Mouse (Mus musculus): ENCODE data around the gene Ifna1. TPM values are rescaled to one million over a fixed set of nuclear protein-coding genes. Genes with fewer than 3 reads are reported as not detected.

Gene Ifna1
- polyA plus RNA-seq, 1 experiment = not detected

Other genes with a start within 250 kb of the Ifna1 start
- gene Ifna12, start 246.7 kb upstream of the Ifna1 start, polyA plus RNA-seq (2012; ENCODE audit: insufficient read depth, insufficient read length, missing spikeins) = not detected in 2 replicates
- not detected in 2 replicates for gene C87499, start 215.7 kb upstream of the Ifna1 start, polyA plus RNA-seq (2012; ENCODE audit: insufficient read depth, insufficient read length, missing spikeins)
- gene Ifna13, start 205.6 kb upstream of the Ifna1 start, polyA plus RNA-seq (2012; ENCODE audit: insufficient read depth, insufficient read length, missing spikeins) = not detected in 2 replicates
- not detected in 2 replicates for gene Ifna16, start 173.2 kb upstream of the Ifna1 start, polyA plus RNA-seq (2012; ENCODE audit: insufficient read depth, insufficient read length, missing spikeins)
- not detected in 2 replicates for gene Ifna2, start 166.2 kb upstream of the Ifna1 start, polyA plus RNA-seq (2012; ENCODE audit: insufficient read depth, insufficient read length, missing spikeins)
- gene Ifnab, start 158.7 kb upstream of the Ifna1 start, polyA plus RNA-seq (2012; ENCODE audit: insufficient read depth, insufficient read length, missing spikeins) = not detected in 2 replicates
- gene Gm26566, start 128.3 kb upstream of the Ifna1 start, polyA plus RNA-seq (2012; ENCODE audit: insufficient read depth, insufficient read length, missing spikeins) = not detected in 2 replicates
- 37.8 and 44.9 TPM in 2 replicates for gene Klhl9, start 127.6 kb upstream of the Ifna1 start, polyA plus RNA-seq (2012; ENCODE audit: insufficient read depth, insufficient read length, missing spikeins)
- gene Gm13271, start 95.2 kb upstream of the Ifna1 start, polyA plus RNA-seq (2012; ENCODE audit: insufficient read depth, insufficient read length, missing spikeins) = not detected in 2 replicates
- gene Gm13283, start 90.0 kb upstream of the Ifna1 start, polyA plus RNA-seq (2012; ENCODE audit: insufficient read depth, insufficient read length, missing spikeins) = not detected in 2 replicates
- gene Gm13290, start 76.3 kb upstream of the Ifna1 start, polyA plus RNA-seq (2012; ENCODE audit: insufficient read depth, insufficient read length, missing spikeins) = not detected in 2 replicates
- gene Gm13289, start 73.2 kb upstream of the Ifna1 start, polyA plus RNA-seq (2012; ENCODE audit: insufficient read depth, insufficient read length, missing spikeins) = not detected in 2 replicates
- not detected in 2 replicates for gene Gm13272, start 70.2 kb upstream of the Ifna1 start, polyA plus RNA-seq (2012; ENCODE audit: insufficient read depth, insufficient read length, missing spikeins)
- not detected in 2 replicates for gene Ifnz, start 68.0 kb upstream of the Ifna1 start, polyA plus RNA-seq (2012; ENCODE audit: insufficient read depth, insufficient read length, missing spikeins)
- not detected in 2 replicates for gene Gm13276, start 64.4 kb upstream of the Ifna1 start, polyA plus RNA-seq (2012; ENCODE audit: insufficient read depth, insufficient read length, missing spikeins)
- gene Gm13277, start 61.5 kb upstream of the Ifna1 start, polyA plus RNA-seq (2012; ENCODE audit: insufficient read depth, insufficient read length, missing spikeins) = not detected in 2 replicates
- not detected in 2 replicates for gene Gm13278, start 58.5 kb upstream of the Ifna1 start, polyA plus RNA-seq (2012; ENCODE audit: insufficient read depth, insufficient read length, missing spikeins)
- not detected in 2 replicates for gene Gm13275, start 55.6 kb upstream of the Ifna1 start, polyA plus RNA-seq (2012; ENCODE audit: insufficient read depth, insufficient read length, missing spikeins)
- not detected in 2 replicates for gene Gm13279, start 52.7 kb upstream of the Ifna1 start, polyA plus RNA-seq (2012; ENCODE audit: insufficient read depth, insufficient read length, missing spikeins)
- not detected in 2 replicates for gene Gm13285, start 50.4 kb upstream of the Ifna1 start, polyA plus RNA-seq (2012; ENCODE audit: insufficient read depth, insufficient read length, missing spikeins)
- gene Gm13287, start 46.8 kb upstream of the Ifna1 start, polyA plus RNA-seq (2012; ENCODE audit: insufficient read depth, insufficient read length, missing spikeins) = not detected in 2 replicates
- not detected in 2 replicates for gene Gm13288, start 44.6 kb upstream of the Ifna1 start, polyA plus RNA-seq (2012; ENCODE audit: insufficient read depth, insufficient read length, missing spikeins)
- gene Ifna7, start 33.9 kb upstream of the Ifna1 start, polyA plus RNA-seq (2012; ENCODE audit: insufficient read depth, insufficient read length, missing spikeins) = not detected in 2 replicates
- not detected in 2 replicates for gene Ifna11, start 30.1 kb upstream of the Ifna1 start, polyA plus RNA-seq (2012; ENCODE audit: insufficient read depth, insufficient read length, missing spikeins)
- not detected in 2 replicates for gene Ifna6, start 22.7 kb upstream of the Ifna1 start, polyA plus RNA-seq (2012; ENCODE audit: insufficient read depth, insufficient read length, missing spikeins)
- not detected in 2 replicates for gene Ifna5, start 14.6 kb upstream of the Ifna1 start, polyA plus RNA-seq (2012; ENCODE audit: insufficient read depth, insufficient read length, missing spikeins)
- gene Ifna4, start 8.2 kb upstream of the Ifna1 start, polyA plus RNA-seq (2012; ENCODE audit: insufficient read depth, insufficient read length, missing spikeins) = not detected in 2 replicates
- gene Ifne, start 30.1 kb downstream of the Ifna1 start, polyA plus RNA-seq (2012; ENCODE audit: insufficient read depth, insufficient read length, missing spikeins) = not detected in 2 replicates

Measured in brown adipose tissue, adult 24 weeks (tissue).